Mouse (Mus musculus): Measurements from ENCODE around the gene Gm4881.
"Not testable (repeated sequence)": the region's sequence is repeated elsewhere in the genome, so short reads cannot be mapped to it uniquely, and the experiment has no call there.

Gm4881 gene

DNA sequence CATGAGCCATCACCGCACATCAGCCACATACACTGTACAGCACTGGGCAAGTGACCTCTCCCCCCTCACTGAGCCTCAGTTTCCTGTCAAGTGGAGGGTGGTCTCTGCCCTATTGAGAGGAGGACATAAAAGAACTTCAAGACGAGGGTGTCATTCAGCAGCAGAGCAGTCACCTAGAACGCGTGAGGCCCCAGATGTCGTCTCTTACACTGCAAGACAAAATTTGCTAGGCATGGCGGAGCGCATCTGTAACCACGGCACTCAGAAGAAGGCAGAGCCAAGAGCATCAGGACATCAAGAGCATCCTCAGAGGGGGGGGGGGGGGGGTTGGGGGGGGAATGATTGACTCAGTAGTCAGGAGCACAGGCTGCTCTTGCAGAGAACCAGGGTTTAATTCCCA is 48.0 kb downstream of the Gm4881 start:
- peak in 1 of 2 experiments; percentile 43 for DNase-seq (ENCODE audit: low spot score in 2 of 2)

DNA sequence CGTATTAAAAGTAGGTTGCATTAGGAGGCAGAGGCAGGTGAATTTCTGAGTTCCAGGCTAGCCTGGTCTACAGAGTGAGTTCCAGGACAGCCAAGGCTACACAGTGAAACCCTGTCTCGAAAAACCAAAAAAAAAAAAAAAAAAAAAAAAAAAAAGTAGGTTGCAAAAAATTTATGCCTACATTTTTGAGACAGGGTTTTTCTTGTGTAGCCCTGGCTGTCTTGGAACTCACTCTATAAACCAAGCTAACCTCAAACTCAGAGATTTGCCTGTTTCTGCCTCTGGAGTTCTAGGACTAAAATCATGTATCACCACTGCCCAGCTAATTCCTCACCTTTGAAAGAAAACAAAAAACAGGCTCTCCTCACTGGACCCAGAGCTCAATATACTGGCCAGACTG is 48.5 kb downstream of the Gm4881 start:
- DNase-seq (ENCODE audit: low spot score in 2 of 2), result not testable (repeated sequence)

DNA sequence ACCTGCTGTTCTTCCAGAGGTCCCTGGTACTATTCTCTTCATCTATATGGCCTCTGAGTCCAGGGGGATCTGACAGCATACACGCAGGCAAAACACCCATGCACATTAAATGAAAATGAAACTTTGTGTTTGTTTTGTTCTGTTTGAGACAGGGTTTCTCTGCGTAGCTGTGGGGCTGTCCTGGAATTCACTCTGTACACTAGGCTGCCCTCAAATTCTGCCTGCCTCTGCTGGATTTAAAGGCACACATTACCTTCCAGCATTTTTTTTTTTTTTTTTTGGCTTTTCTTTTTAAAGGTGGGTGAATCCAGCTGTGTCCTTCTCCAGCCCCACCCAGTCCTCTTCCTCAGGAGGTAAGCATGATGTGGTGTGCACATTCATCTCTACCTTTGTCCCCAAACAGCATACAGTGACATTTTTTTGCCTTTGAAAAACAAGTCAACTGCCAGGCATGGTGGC is 52.1 kb downstream of the Gm4881 start:
- DNase-seq (ENCODE audit: low spot score in 2 of 2), result no peak

DNA sequence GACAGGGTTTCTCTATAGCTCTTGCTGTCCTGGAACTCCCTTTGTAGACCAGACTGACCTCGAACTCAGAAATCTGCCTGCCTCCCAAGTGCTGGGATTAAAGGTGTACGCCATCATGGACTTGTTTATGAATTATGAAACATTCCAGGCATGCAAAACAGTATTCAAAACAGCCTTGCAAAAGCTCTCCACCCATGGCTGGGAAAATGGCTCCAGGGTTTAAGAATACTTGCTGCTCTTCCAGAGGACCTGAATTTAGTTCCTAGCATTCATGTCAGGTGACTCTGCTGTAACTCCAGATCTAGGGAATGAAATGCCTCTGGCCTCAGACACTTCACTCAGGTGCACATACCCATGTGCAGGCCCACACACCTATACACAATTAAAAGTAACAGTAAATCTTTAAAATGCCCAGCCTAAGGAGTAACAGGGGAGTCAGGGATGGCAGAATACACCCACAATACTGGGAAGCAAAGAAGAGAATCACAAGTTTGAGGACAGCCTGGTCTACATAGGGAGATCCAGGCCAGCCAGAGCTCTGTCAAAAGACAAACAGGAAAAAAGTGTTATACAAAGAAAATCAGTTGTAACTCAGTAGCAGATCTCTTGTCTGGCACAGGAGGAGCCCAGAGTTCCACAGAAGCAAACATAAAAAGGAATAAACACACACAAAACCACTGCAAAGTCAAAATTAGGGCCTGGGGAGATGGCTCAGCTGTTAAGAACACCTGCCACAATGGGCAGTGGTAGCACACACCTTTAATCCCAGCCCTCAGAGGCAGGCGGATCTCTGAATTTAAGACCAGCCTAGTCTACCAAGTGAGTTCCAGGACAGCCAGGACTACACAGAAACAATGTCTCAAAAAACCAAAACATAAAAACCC is 52.8 kb downstream of the Gm4881 start:
- DNase-seq (ENCODE audit: low spot score in 2 of 2), result no peak

DNA sequence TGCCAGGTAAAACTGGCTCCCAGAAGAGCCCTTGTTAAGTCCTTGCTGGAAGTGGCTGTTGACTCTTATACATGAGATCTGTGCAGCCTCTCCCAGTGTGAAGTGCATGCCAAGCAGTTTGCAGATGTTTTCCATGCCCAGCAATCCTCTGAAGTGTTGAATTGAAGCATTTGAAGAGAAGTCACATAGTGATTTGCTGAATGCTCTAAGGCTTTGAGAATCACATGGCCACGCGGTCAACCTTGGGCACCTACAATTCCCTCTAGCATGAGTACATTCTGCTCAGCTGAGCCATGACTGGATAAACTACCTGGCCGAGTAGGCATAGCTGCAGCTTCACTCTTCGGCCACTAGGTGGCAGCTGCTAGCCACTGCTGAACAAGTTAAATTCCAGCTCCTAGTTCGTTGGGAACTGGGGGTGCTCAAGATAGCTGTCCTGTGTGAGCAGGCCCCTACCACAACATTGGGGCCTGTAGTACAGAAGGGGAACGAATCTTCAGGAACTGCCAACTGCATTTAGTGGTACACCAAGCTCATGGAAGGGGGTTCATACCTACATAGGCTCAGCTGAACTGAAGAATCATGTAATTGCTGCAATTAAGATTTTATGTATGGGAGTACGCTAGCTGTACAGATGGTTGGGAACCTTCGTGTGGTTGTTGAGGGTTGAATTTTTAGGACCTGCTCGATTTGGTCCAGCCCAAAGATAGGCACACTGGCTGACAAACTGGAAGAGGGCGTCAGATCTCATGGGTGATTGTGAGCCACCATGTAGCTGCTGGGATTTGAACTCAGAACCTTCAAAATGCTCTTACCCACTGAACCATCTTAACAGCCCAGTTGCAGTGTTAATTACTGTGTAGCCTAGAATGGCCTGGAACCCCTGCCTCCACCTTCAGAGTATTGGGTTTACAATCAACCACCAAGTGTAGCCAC is 53.7 kb downstream of the Gm4881 start:
- DNase-seq (ENCODE audit: low spot score in 2 of 2), result peak; percentile 52 to 74

DNA sequence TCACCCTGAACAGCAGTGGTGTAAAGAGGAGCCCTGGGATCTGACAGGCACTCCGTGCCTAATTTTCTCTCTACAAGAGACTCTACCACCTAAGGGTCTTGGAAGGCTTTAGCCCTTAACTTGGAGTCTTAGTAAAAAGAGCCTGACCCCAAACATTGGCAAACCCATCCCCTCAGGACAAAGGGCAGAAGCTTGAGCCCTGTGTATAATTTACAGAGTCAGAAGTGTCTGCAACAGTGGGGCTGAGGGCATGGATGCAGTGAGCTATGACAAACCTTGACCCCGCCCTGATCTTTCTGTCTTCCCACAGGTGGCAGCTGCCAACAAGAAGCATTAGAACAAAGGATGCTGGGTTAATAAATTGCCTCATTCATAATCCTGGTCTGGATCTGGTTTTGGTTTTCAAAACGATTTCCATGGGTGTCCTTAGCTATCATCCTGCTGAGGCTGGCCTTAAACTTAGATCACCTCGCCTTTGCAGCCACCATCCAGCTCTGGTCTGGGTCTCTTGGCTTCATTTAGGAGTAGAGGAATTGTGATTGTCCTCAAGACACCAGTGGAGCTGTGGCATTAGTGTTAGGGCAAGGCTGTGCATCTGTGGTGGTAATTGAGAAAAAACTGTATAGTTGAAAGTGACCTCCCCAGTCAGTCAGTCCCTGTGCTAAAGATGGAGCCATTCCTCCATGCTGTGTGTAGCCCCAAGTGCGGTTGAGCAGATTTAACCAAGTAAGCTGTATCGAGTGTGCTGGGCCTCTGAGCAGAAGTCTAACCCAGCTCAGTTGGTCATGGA is 54.7 kb downstream of the Gm4881 start:
- no peak for DNase-seq (ENCODE audit: low spot score in 2 of 2)

DNA sequence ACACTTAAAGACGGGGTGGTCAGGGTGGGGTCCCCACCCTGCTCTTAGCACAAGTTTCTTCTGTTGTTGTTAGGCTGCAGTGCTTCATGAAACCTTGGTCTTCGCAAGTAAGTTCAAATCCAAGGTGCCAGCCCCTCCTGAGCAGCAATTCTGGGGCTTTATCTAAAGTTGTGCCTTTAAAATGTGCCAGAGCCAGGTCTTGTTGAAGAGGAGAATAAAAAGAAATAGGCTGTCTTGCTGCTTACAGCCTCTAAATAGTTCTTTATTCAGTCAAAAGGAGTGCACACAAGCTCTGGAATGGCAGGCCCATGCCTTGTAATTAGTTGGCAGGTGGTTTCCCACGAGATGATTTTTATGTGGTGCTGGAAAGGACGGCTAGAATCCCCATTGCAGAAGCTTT is 57.2 kb downstream of the Gm4881 start:
- DNase-seq (ENCODE audit: low spot score in 2 of 2), result no peak

DNA sequence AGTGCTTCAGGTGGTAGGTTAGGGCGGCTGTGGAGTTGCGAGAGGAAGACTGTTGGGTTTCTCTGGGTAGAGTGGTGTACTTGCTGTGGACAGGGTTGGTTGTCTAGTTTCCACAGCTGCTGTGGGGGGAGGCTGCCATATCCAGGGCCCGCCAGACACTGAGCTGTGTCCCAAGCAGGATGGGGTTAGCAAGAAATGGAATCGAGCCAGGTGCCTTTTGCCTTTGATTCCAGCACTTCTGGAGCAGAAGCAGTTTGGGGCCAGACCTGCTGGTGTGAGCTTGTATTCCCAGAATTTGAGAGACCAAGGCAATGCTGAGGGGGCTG is 58.0 kb downstream of the Gm4881 start:
- DNase-seq (ENCODE audit: low spot score in 2 of 2), result no peak

DNA sequence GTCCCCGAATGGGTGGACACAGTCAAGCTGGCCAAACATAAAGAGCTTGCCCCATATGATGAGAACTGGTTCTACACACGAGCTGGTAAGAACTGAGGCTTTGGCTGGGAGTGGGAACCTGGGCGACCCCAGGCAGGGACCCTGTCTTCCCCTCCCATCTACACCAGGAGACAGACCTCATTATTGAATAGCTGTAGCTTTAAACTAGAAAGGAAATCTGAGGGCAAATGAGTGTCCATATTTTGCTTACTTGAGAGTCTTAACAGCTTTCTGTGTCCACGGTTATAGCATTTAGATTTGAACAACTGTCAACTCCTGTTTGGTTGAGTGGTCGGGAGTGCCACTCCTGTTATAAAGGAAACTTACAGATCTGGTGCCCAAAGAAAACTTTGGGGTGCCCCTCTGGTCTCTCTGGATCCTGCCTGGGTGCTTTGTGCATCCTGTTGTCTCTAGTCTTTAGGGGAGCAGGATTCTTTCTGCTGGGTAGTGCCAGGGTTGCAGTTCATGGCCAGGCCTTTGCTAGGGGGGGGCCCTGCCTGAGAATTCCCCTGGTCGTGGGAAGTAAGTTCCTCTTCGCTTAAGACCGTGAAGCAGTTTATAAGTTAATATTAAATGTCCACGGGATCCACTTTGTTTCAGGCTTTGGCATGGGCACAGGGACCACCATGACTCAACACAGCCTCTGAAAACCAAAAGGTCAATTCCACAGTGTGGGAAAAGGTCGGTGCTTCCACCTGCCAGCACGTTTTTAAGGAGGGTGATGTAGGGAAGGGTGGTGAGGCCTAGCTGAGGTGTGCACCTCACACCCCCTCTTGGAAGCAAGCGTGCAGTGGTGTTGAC is 58.6 kb downstream of the Gm4881 start:
- no peak for DNase-seq (ENCODE audit: low spot score in 2 of 2)

DNA sequence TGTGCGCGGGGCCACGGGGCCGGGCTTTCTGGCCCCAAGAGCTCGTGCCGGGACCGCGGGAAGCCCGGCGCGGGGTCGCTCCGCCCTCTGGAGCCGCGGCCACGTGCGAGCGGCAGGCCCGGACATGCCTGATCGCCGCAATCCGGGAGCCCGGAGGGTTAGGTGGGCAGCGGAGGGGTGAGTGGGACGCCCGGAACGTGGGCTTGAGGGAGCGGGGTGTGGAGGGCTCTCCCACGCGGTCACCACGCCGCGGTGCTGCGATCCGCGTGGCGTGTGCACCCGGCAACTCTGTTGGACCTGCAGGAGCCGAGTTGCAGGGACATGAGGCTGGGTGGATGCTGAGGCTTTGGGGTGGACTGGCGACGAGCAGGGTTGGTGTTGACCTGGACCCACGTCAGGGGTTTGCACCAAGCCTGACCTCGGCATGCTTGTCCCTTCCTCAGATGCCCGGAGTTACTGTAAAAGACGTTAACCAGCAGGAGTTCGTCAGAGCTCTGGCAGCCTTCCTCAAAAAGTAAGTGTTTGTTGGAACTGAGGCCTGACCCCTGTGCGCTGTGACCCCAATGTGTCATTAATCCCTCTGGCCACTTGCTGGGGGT is 59.5 kb downstream of the Gm4881 start:
- no peak for DNase-seq (ENCODE audit: low spot score in 2 of 2)

DNA sequence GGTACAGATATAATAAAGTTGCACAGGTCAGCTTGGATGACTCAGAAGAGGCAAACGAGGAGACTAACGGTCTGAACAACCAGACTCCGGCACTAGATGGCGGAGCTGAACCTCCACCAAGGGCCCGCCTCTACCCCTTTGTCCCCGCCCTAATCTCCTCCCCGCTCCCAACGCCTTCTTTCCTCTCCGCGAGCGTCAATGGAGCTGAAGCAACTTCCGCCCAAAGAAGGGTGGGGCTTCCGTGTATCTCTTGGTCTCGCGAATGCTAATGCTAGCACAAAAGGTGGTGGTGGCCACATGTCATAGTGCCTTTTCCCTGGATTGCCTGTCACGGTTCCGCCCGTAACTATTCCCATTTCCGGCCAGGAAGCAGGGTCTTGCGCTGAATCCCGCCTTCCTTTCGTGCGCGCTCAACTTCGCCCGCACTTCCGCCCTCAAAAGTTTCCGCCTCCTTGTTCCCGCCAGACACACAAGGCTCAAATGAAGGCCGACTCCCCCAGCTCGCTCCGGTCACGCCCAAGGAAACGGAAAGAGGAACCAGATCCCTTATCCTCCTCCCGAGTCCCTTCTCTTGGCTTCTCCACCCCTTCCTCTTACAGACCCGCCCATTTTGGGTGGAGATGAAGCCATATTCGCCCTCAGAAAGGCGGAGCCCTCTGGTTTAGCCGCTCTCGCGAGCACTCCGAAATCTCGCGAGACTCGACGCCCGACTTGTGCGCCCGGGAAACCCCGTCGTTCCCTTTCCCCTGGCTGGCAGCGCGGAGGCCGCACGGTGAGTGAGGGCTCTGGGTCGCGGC is 60.2 kb downstream of the Gm4881 start, which contains the start of gene Rps19:
TSS of gene Rps19 (plus strand) at position 476 of the 797 bp plus-strand sequence.
- DNase-seq (ENCODE audit: low spot score in 2 of 2), result peak; percentile 98

DNA sequence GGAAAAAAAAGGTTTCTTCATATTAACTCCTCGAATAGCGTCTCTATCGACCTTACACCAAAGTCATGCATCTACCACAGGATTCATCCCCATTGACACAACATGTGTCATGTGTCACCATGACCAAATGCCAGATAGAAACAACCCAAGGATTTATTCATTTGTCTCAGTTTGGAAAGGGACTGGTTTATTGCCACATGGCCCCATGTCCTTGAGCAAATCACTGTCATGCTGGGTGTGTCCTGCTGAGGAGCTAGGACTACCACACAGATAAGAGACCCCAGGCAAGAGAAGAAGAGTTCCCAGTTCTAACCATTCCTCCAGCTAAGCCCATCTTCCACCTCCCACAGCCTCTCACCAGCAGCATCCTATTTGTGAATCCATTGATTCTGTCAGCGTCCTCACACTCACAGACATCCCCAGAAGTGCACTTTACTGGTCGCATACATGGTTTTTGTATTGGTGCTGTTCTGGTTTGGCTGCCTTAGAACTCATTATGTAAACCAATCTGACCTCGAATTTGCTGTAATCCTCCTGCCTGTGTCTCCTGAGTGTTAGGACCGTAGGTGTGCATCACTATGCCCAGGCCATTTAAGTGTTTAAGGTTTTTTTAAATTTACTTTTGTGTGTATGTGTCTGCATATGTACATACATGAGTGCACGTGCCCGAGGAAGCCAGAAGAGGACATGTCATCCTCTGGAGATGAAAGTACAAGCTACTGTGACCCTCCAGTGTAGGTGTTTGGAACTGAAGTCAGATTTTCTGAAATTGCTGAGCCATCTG is 61.7 kb downstream of the Gm4881 start:
- DNase-seq (ENCODE audit: low spot score in 2 of 2), result no peak

DNA sequence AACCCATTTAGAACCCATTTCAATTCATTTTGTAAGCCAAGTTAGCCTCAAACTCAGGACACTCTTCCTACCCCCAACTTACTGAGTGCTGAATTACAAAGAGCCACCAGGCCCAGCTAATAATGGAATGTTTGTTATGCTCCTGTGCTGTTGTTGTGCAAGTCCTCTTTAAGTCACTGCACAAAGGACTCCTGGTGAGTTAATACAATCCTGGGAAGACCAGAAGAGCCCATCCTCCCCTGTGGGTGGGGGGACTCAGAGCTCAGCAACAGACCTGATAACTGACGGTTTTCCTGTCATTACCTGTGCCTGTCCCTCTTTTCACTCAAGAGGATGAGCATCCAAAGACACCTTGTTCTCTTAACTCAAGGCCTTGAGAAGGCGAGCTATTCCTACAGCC is 64.7 kb downstream of the Gm4881 start:
- no peak for DNase-seq (ENCODE audit: low spot score in 2 of 2)

DNA sequence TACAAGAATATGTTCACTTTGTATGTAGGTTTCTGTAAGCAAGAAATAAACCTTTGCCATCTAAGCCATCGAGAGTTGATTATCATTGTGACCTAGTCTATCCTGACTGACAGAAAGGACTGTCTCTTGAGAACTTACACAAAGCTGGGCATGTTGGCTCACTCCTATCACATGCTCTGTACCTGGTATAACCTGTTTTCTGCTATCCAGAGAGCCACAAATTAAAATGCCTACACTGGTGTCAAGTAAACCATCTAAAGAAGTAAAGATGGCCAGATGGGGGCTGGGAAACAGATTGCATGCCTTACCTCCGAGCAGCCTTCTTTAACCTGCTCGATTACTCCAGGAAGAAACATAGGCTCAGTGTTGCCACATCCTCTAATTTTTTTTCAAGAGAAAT is 66.7 kb downstream of the Gm4881 start:
- no peak for DNase-seq (ENCODE audit: low spot score in 2 of 2)

All from natural killer cell, adult 2 months (primary cell).